Mouse (Mus musculus): ENCODE results near the gene Ngdn.
"Not testable (repeated sequence)": the region's sequence is repeated elsewhere in the genome, so short reads cannot be mapped to it uniquely, and the experiment has no call there.

Gene Ngdn

GRCm38 (mm10) chr14:55032695-55033225 lies 17.5 kb downstream of the Ngdn start:
- DNase-seq, result no peak

GRCm38 (mm10) chr14:55043694-55044093 lies 28.4 kb downstream of the Ngdn start:
- DNase-seq, result not testable (repeated sequence)

- no peak for DNase-seq
Observed at GRCm38 (mm10) chr14:55047971-55048531, 32.8 kb downstream of the Ngdn start.

GRCm38 (mm10) chr14:55052496-55052895 lies 37.2 kb downstream of the Ngdn start:
- peak; percentile 11 for DNase-seq

GRCm38 (mm10) chr14:55053050-55053449 lies 37.8 kb downstream of the Ngdn start:
- no peak for DNase-seq

GRCm38 (mm10) chr14:55053708-55054190 lies 38.5 kb downstream of the Ngdn start:
- DNase-seq, result no peak

GRCm38 (mm10) chr14:55054191-55054749 lies 39.0 kb downstream of the Ngdn start:
- DNase-seq, result no peak

- peak; percentile 45 for DNase-seq
Observed at GRCm38 (mm10) chr14:55055167-55055834, 40.0 kb downstream of the Ngdn start.

- DNase-seq, result no peak
Observed at GRCm38 (mm10) chr14:55059009-55059408, 43.8 kb downstream of the Ngdn start.

- DNase-seq, result no peak
Observed at GRCm38 (mm10) chr14:55059931-55060330, 44.7 kb downstream of the Ngdn start.

GRCm38 (mm10) chr14:55061845-55062244 lies 46.6 kb downstream of the Ngdn start:
- DNase-seq, result no peak

- DNase-seq, result no peak
Observed at GRCm38 (mm10) chr14:55062626-55063025, 47.4 kb downstream of the Ngdn start.

- no peak for DNase-seq
Observed at GRCm38 (mm10) chr14:55063117-55063516, 47.9 kb downstream of the Ngdn start.

GRCm38 (mm10) chr14:55063581-55064381 lies 48.5 kb downstream of the Ngdn start:
- no peak for DNase-seq

- DNase-seq, result no peak
Observed at GRCm38 (mm10) chr14:55064481-55065370, 49.5 kb downstream of the Ngdn start.

GRCm38 (mm10) chr14:55065391-55065790 lies 50.1 kb downstream of the Ngdn start:
- DNase-seq, result no peak

GRCm38 (mm10) chr14:55066042-55066441 lies 50.8 kb downstream of the Ngdn start:
- DNase-seq, result no peak

- no peak for DNase-seq
Observed at GRCm38 (mm10) chr14:55071756-55072155, 56.5 kb downstream of the Ngdn start.
